In genomic region chr7:30062478-30062877, GRCm38 (mm10) we compare ENCODE assay signal across 9 mouse cellular contexts. TPM values are rescaled to one million over a fixed set of nuclear protein-coding genes. Genes with fewer than 3 reads are reported as not detected.
A peak's percentile ranks its signal among the peaks of the same experiment; 100 is the strongest.
DNase-seq lines count a peak whose midpoint lies in the region; ATAC-seq and TF ChIP-seq lines count a peak whose summit lies in the region.
"Had no signal": no experiment of that assay in that cellular context is flagged by ENCODE, and none has a peak within 500 bp of the region (broad histone marks: within the 10 kb centered on the region; RNA-seq: fewer than 3 reads in every experiment).

No protein-coding gene starts in this region.

- TF ChIP-seq CTCF in heart, adult 2 months (IDR thresholded peaks at IDR 0.05), result peak; percentile 53
- peak; percentile 23; the same call in 1 of the 2 replicates for TF ChIP-seq CTCF in cortical plate, adult 2 months (IDR thresholded peaks at IDR 0.05; ENCODE audit: extremely low read depth, insufficient read depth, low read length)
- TF ChIP-seq CTCF in stomach, postnatal 0 days (IDR thresholded peaks at IDR 0.05; ENCODE audit: low read depth), result peak; percentile 60

- no peaks in the 10 kb centered on the region for H3K79me2 ChIP-seq in heart, adult 2 months (replicated peaks; ENCODE audit: control insufficient read depth, insufficient read depth, low read length)

- no peak overlapping the region for H3K27ac ChIP-seq in heart, adult 2 months
- no peak overlapping the region for H3K27ac ChIP-seq in neural tube, embryonic 11.5 days (ENCODE audit: low read depth, low read length)
- H3K27ac ChIP-seq in cortical plate, adult 2 months (ENCODE audit: insufficient read depth, low read length), result no peak overlapping the region
- no peak overlapping the region for H3K27ac ChIP-seq in stomach, postnatal 0 days (replicated peaks)
- H3K27ac ChIP-seq in forebrain, embryonic 12.5 days, result no peak overlapping the region
- H3K27ac ChIP-seq: neural tube, embryonic 13.5 days had no signal

- TF ChIP-seq POLR2A in heart, adult 2 months (IDR thresholded peaks at IDR 0.05; ENCODE audit: insufficient read depth, low read depth, low read length), result no peak
- no peak for TF ChIP-seq POLR2A in cortical plate, adult 2 months (IDR thresholded peaks at IDR 0.05; ENCODE audit: extremely low read depth, insufficient read depth, low read length)

- TF ChIP-seq EP300 in heart, adult 2 months (IDR thresholded peaks at IDR 0.05; ENCODE audit: insufficient read depth, low read depth, low read length), result no peak
- no peak for TF ChIP-seq EP300 in stomach, postnatal 0 days (optimal IDR thresholded peaks at IDR 0.05)

- WGBS in heart, adult 2 months, result 88% methylated on average over 5 of the region's 5 CpGs
- 93% methylated on average over 5 of the region's 5 CpGs for WGBS in neural tube, embryonic 11.5 days
- WGBS in stomach, postnatal 0 days, result 89% methylated on average over 5 of the region's 5 CpGs
- WGBS in forebrain, embryonic 12.5 days, result 87% methylated on average over 5 of the region's 5 CpGs

- H3K9me3 ChIP-seq in neural tube, embryonic 11.5 days (ENCODE audit: control insufficient read depth, low read length), result no peaks in the 10 kb centered on the region
- H3K9me3 ChIP-seq in stomach, postnatal 0 days (ENCODE audit: control insufficient read depth, low read length), result no peaks in the 10 kb centered on the region
- H3K9me3 ChIP-seq in forebrain, embryonic 12.5 days, result no peaks in the 10 kb centered on the region
- H3K9me3 ChIP-seq: neural tube, embryonic 13.5 days had no signal

- no peaks in the 10 kb centered on the region for H3K36me3 ChIP-seq in heart, adult 2 months (ENCODE audit: control insufficient read depth, insufficient read depth, low read length)
- H3K36me3 ChIP-seq in neural tube, embryonic 11.5 days (ENCODE audit: control insufficient read depth, insufficient read depth, low read length), result peaks cover 7% of the 10 kb centered on the region; the same call in 1 of the 2 replicates
- no peaks in the 10 kb centered on the region for H3K36me3 ChIP-seq in stomach, postnatal 0 days (ENCODE audit: control insufficient read depth, insufficient read depth, low read length)
- H3K36me3 ChIP-seq in forebrain, embryonic 12.5 days (replicated peaks), result peaks cover 70% of the 10 kb centered on the region

- no peak overlapping the region for H3K9ac ChIP-seq in heart, adult 2 months (ENCODE audit: low read depth, low read length)
- no peak overlapping the region for H3K9ac ChIP-seq in neural tube, embryonic 11.5 days (ENCODE audit: low read length)
- H3K9ac ChIP-seq in stomach, postnatal 0 days (ENCODE audit: low read length), result no peak overlapping the region
- H3K9ac ChIP-seq in forebrain, embryonic 12.5 days, result no peak overlapping the region
- H3K9ac ChIP-seq: neural tube, embryonic 13.5 days had no signal

- intact Hi-C loops in heart, adult 2 months (cut with DNase I), result no loop called here

- no peaks in the 10 kb centered on the region for H3K27me3 ChIP-seq in heart, adult 2 months (ENCODE audit: control insufficient read depth, insufficient read depth, low read length)
- no peaks in the 10 kb centered on the region for H3K27me3 ChIP-seq in neural tube, embryonic 11.5 days (ENCODE audit: control insufficient read depth, insufficient read depth, low read length)
- H3K27me3 ChIP-seq in stomach, postnatal 0 days (ENCODE audit: control insufficient read depth, insufficient read depth, low read length), result no peaks in the 10 kb centered on the region
- no peaks in the 10 kb centered on the region for H3K27me3 ChIP-seq in forebrain, embryonic 12.5 days
- H3K27me3 ChIP-seq: neural tube, embryonic 13.5 days had no signal

- no peak for DNase-seq in heart, adult 2 months
- no peak for DNase-seq in heart, adult 9 months (ENCODE audit: low spot score in 2 of 2)
- DNase-seq in neural tube, embryonic 11.5 days (ENCODE audit: low spot score), result peak; percentile 40
- DNase-seq in neural tube, embryonic 10.5 days (ENCODE audit: extremely low spot score, low spot score), result no peak
- DNase-seq in stomach, postnatal 0 days (ENCODE audit: low spot score), result peak; percentile 29
- DNase-seq in ovary, postnatal 14 days (ENCODE audit: low spot score), result no peak

- no peaks in the 10 kb centered on the region for H3K4me1 ChIP-seq in heart, adult 2 months (ENCODE audit: control insufficient read depth, insufficient read depth, low read length)
- H3K4me1 ChIP-seq in neural tube, embryonic 11.5 days (ENCODE audit: control insufficient read depth, insufficient read depth, low read length), result no peaks in the 10 kb centered on the region
- H3K4me1 ChIP-seq in cortical plate, adult 2 months (ENCODE audit: control insufficient read depth, insufficient read depth, low read length), result no peaks in the 10 kb centered on the region
- H3K4me1 ChIP-seq in stomach, postnatal 0 days (replicated peaks; ENCODE audit: control insufficient read depth, insufficient read depth), result no peaks in the 10 kb centered on the region
- H3K4me1 ChIP-seq in forebrain, embryonic 12.5 days, result no peaks in the 10 kb centered on the region
- H3K4me1 ChIP-seq: neural tube, embryonic 13.5 days had no signal

- no peak for ATAC-seq in neural tube, embryonic 11.5 days (ENCODE audit: insufficient read depth, low FRiP score, low TSS enrichment)
- no peak for ATAC-seq in stomach, postnatal 0 days (ENCODE audit: low FRiP score, low TSS enrichment)
- ATAC-seq in forebrain, embryonic 12.5 days (ENCODE audit: low FRiP score), result no peak

- H3K4me3 ChIP-seq in heart, adult 2 months, result no peak overlapping the region
- H3K4me3 ChIP-seq in neural tube, embryonic 11.5 days (ENCODE audit: low read depth, low read length), result no peak overlapping the region
- H3K4me3 ChIP-seq in cortical plate, adult 2 months (ENCODE audit: insufficient read depth, low read length), result no peak overlapping the region
- H3K4me3 ChIP-seq in stomach, postnatal 0 days (ENCODE audit: low read depth, low read length), result no peak overlapping the region
- H3K4me3 ChIP-seq in forebrain, embryonic 12.5 days (replicated peaks), result no peak overlapping the region
- H3K4me3 ChIP-seq: neural tube, embryonic 13.5 days had no signal

- H3K4me2 ChIP-seq in neural tube, embryonic 11.5 days (ENCODE audit: low read depth), result no peak overlapping the region
- no peak overlapping the region for H3K4me2 ChIP-seq in stomach, postnatal 0 days (replicated peaks; ENCODE audit: low read depth)
- no peak overlapping the region for H3K4me2 ChIP-seq in forebrain, embryonic 12.5 days
- H3K4me2 ChIP-seq: neural tube, embryonic 13.5 days had no signal

RNA-seq across cellular contexts. Expression of gene Zfp82, which starts 10.2 kb away (rescaled TPM):
- total RNA-seq in heart, adult 2 months (2021), result 1 to 10 TPM; 1.3 to 2.8 TPM
- 0.74 and 0.91 TPM in 2 replicates for polyA plus RNA-seq in heart, adult 2 months (2012; rRNA removed)
- polyA plus RNA-seq in neural tube, embryonic 11.5 days (2014; fragmentation: Nextera tagmentation; extraction: Ambion mirVana), result 8.3 and 9.9 TPM in 2 replicates
- 2.3 and 2.5 TPM in 2 replicates for polyA plus RNA-seq in cortical plate, adult 2 months (2012; rRNA removed)
- 1.9 and 2.1 TPM in 2 replicates for polyA plus RNA-seq in stomach, postnatal 0 days (2015; fragmentation: Nextera tagmentation; extraction: Ambion mirVana)
- polyA plus RNA-seq in forebrain, embryonic 12.5 days (2016; fragmentation: Nextera tagmentation; extraction: Ambion mirVana), result 4.7 and 8.9 TPM in 2 replicates

RNA-seq across cellular contexts. Expression of gene Zfp14, which starts 11.3 kb away (rescaled TPM):
- 1 to 10 TPM; 2.5 to 2.7 TPM for total RNA-seq in heart, adult 2 months (2021)
- polyA plus RNA-seq in heart, adult 2 months (2012; rRNA removed), result 3.5 and 7.3 TPM in 2 replicates
- 5.3 and 5.7 TPM in 2 replicates for polyA plus RNA-seq in neural tube, embryonic 11.5 days (2014; fragmentation: Nextera tagmentation; extraction: Ambion mirVana)
- 13.8 and 14.2 TPM in 2 replicates for polyA plus RNA-seq in cortical plate, adult 2 months (2012; rRNA removed)
- polyA plus RNA-seq in stomach, postnatal 0 days (2015; fragmentation: Nextera tagmentation; extraction: Ambion mirVana), result 1.6 and 1.8 TPM in 2 replicates
- 6.0 and 6.1 TPM in 2 replicates for polyA plus RNA-seq in forebrain, embryonic 12.5 days (2016; fragmentation: Nextera tagmentation; extraction: Ambion mirVana)

RNA-seq across cellular contexts. Expression of gene Gm26920, which starts 27.7 kb away (rescaled TPM):
- total RNA-seq in heart, adult 2 months (2021), result under 1 TPM in 1 of 2 experiments, not detected in 1; 0.84 TPM
- not detected in 2 replicates for polyA plus RNA-seq in heart, adult 2 months (2012; rRNA removed)
- polyA plus RNA-seq in neural tube, embryonic 11.5 days (2014; fragmentation: Nextera tagmentation; extraction: Ambion mirVana), result 0.80 and 1.7 TPM in 2 replicates
- 0.44 and 0.50 TPM in 2 replicates for polyA plus RNA-seq in cortical plate, adult 2 months (2012; rRNA removed)
- polyA plus RNA-seq in stomach, postnatal 0 days (2015; fragmentation: Nextera tagmentation; extraction: Ambion mirVana), result 0.36 and 0.38 TPM in 2 replicates
- polyA plus RNA-seq in forebrain, embryonic 12.5 days (2016; fragmentation: Nextera tagmentation; extraction: Ambion mirVana), result 2.7 and 6.9 TPM in 2 replicates

RNA-seq across cellular contexts. Expression of gene Zfp566, which starts 27.8 kb away (rescaled TPM):
- total RNA-seq in heart, adult 2 months (2021), result 1 to 10 TPM; 1.4 to 2.0 TPM
- 1.7 and 1.9 TPM in 2 replicates for polyA plus RNA-seq in heart, adult 2 months (2012; rRNA removed)
- polyA plus RNA-seq in neural tube, embryonic 11.5 days (2014; fragmentation: Nextera tagmentation; extraction: Ambion mirVana), result 15.3 and 16.4 TPM in 2 replicates
- 6.0 and 7.0 TPM in 2 replicates for polyA plus RNA-seq in cortical plate, adult 2 months (2012; rRNA removed)
- 3.4 and 3.8 TPM in 2 replicates for polyA plus RNA-seq in stomach, postnatal 0 days (2015; fragmentation: Nextera tagmentation; extraction: Ambion mirVana)
- 13.5 and 16.2 TPM in 2 replicates for polyA plus RNA-seq in forebrain, embryonic 12.5 days (2016; fragmentation: Nextera tagmentation; extraction: Ambion mirVana)

RNA-seq across cellular contexts. Expression of gene Zfp260, which starts 32.1 kb away (rescaled TPM):
- 10 to 100 TPM; 27.4 to 30.6 TPM for total RNA-seq in heart, adult 2 months (2021)
- polyA plus RNA-seq in heart, adult 2 months (2012; rRNA removed), result 15.9 and 30.9 TPM in 2 replicates
- polyA plus RNA-seq in neural tube, embryonic 11.5 days (2014; fragmentation: Nextera tagmentation; extraction: Ambion mirVana), result 136 and 140 TPM in 2 replicates
- 42.8 and 44.9 TPM in 2 replicates for polyA plus RNA-seq in cortical plate, adult 2 months (2012; rRNA removed)
- 44.6 and 44.8 TPM in 2 replicates for polyA plus RNA-seq in stomach, postnatal 0 days (2015; fragmentation: Nextera tagmentation; extraction: Ambion mirVana)
- 129 TPM in 2 replicates for polyA plus RNA-seq in forebrain, embryonic 12.5 days (2016; fragmentation: Nextera tagmentation; extraction: Ambion mirVana)

Comparison
In these comparisons a context has a peak if more than half of its experiments do, and no peak if none do; other contexts are left out.
1. DNase-seq: peak in neural tube, embryonic 11.5 days (single experiment) and stomach, postnatal 0 days (single experiment); none in heart, adult 2 months (0 of 2), heart, adult 9 months (0 of 2), neural tube, embryonic 10.5 days (single experiment) and ovary, postnatal 14 days (single experiment).
2. Peak in every context shown above with its lines, with median percentiles within 50 percentile points of each other: CTCF ChIP-seq.